Mouse (Mus musculus) heart, adult 2 months (tissue): ENCODE results near the gene Rbms1.

Source experiments
- CTCF ChIP-seq: fragments of 200-600 bp; IDR thresholded peaks from 2 replicates; pipeline ENCODE4 v1.8.1; 2022; ENCODE audit warnings: antibody characterized with exemption, mild to moderate bottlenecking, moderate library complexity
- POLR2A ChIP-seq: fragments of 200-500 bp; IDR thresholded peaks from 2 replicates; pipeline ENCODE4 v1.6.1; 2011; ENCODE audit warnings: mild to moderate bottlenecking, low read depth, low read length, control low read depth; ENCODE audit not compliant: insufficient read depth

DNA sequence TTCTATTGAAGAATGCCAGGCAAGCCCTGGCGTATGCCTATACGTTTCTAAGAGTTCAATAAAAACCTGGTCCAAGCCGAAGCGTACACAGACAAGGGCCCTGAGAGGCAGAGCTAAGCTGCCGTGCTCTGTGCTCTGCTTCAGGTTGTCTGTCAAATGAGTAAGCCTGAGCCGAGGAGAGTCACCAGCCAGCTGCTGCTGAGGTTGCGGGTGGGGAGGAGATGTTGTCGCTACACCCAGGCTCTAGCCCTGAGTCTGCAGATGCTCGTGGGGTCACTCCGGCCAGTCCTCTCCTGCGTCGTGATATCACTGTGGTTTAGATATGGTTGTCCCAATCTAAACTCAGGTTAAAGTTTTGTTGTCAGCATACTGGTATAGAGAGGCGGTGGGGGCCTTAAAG, 247.2 kb downstream of the Rbms1 start:
- no peak for TF ChIP-seq CTCF
- TF ChIP-seq POLR2A, result no peak
